Mouse (Mus musculus): ENCODE data around the gene Gkn1. TPM values are rescaled to one million over a fixed set of nuclear protein-coding genes. Genes with fewer than 3 reads are reported as not detected.

The Gkn1 gene
- polyA plus RNA-seq, 1 experiment from 2014 or later: not detected

DNA sequence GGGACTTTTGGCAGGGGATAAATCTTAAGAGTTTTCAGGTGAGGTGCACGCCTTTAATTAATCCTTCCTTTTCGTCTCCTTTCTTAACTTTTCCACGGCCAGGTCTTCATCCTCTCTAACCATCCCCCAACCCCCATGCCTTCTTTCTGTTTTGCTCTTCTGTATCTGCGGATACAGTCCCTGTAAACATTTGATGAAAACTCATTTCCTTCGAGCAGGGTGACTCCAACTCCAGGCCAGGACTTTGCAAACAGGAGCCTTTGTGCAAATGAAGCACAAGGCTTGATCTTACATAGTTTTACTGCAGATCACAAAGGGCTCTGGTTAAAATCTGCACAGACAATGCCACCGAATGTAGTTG, 14.8 kb downstream of the Gkn1 start:
- H3K4me3 ChIP-seq (ENCODE audit: low read depth, low read length): peak overlapping the region; percentile 72; the same call in 1 of the 2 replicates
- peak overlapping the region; percentile 77 for H3K4me2 ChIP-seq
- ATAC-seq (ENCODE audit: insufficient read depth) (no peak), DNase-seq (no peak)
- no peak for TF ChIP-seq CTCF (IDR thresholded peaks at IDR 0.05; ENCODE audit: low read depth)
- 19% methylated on average over 6 of the region's 6 CpGs for WGBS
- H3K9me3 ChIP-seq (ENCODE audit: low read depth, low read length): no peaks in the 10 kb centered on the region
- H3K9ac ChIP-seq: no peak overlapping the region
- no peaks in the 10 kb centered on the region for H3K36me3 ChIP-seq (ENCODE audit: insufficient read depth)
- H3K27me3 ChIP-seq (ENCODE audit: insufficient read depth, low read length): no peaks in the 10 kb centered on the region
- H3K27ac ChIP-seq (ENCODE audit: low read depth): no peak overlapping the region
- peaks cover 15% of the 10 kb centered on the region for H3K4me1 ChIP-seq (ENCODE audit: insufficient read depth)

DNA sequence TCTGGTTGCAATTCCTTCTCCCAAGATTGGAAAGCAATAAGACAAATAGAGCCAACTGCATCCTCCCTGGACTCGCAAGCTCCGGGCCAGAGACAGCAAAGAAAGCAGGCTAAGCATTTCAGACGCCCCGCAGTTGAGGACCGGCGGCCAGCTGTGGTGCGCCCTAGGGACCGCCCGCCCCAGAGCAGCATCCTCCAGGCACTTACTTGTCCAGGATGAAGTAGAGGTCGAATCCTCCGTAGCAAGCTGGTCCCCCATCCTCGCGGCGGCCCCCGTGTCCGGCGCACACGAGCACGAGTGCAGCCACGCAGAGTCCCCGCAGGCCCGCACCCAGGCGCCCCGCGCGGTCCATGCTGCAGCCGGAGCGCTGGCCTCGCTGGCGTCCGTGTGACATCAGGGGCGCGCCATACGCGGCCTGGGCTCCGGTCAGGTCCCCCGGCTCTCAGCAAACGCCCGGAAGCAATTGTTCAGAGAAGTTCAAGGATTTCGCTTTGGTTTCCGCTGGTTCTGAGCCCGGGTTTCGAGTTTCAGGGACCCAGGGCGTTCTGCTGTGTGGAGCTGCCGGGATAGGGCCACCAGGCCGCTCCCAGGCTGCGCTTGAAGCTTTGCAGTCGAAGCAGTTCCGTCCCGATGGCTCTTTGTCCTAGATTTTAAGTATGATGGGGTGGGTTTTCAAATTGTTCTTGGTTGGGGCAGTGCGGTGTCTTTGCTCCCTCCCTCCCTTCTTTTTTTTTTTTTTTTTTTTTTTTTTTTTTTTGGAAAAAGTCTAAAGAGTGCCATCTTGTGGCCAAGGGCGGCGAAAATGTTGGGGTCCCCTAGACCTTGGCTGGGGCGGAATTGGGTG, 15.4 kb downstream of the Gkn1 start, which contains the start of gene Antxr1:
TSS of gene Antxr1 (minus strand) at position 731 of the 844 bp plus-strand sequence.
- Histone ChIP-seq H3K4me1 (ENCODE audit: insufficient read depth) (peaks cover 18% of the 10 kb centered on the region), H3K36me3 (ENCODE audit: insufficient read depth) (no peaks in the 10 kb centered on the region), H3K27me3 (ENCODE audit: insufficient read depth, low read length) (no peaks in the 10 kb centered on the region), H3K27ac (ENCODE audit: low read depth) (peak within 1 kb of the TSS; percentile 95), H3K4me3 (ENCODE audit: low read depth, low read length) (peak within 1 kb of the TSS; percentile 72), H3K4me2 (peak within 1 kb of the TSS; percentile 77), H3K9ac (peak within 1 kb of the TSS; percentile 89), H3K9me3 (ENCODE audit: low read depth, low read length) (no peaks in the 10 kb centered on the region)
- under 1% methylated on average over 54 of the region's 54 CpGs for WGBS
- peak; percentile 83 for DNase-seq
- peak; percentile 63 for TF ChIP-seq CTCF (IDR thresholded peaks at IDR 0.05; ENCODE audit: low read depth)
- peak; percentile 72 for ATAC-seq (ENCODE audit: insufficient read depth)

DNA sequence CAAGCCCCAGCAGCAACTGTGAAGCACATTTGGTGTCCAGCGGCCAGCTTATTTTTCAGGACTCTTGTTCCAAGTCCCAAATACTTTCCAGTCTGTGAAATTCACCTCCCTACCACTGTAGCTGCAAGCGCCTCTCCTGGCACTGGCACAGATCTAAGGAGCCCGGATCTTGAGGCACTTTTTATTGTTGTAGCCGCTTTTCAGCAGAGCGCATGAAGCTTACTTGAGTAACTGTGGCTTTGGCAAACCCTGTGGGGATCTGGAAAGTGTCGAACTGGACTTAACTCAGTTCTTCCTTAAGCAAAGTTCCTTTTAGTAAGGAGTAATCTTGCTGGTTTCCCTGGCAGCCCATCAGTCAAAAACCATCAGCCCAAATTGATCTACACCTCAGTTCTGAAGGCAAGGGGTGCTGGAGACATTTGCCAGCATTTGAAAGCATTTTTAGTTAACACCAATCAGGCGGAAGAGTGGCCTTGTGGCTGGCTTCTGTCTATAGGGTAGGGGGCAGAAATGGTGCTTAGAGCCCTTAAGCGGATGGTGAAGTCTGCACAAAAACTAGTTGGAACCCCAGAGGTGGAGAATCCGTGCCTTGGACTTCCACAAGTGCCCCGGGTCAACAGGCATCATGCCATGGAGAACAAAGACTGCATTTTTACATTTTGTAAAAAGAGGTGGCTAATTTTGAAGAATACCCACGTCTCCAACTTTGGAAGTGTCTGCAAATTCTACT, 16.2 kb downstream of the Gkn1 start:
- Histone ChIP-seq H3K27me3 (ENCODE audit: insufficient read depth, low read length) (no peaks in the 10 kb centered on the region), H3K36me3 (ENCODE audit: insufficient read depth) (no peaks in the 10 kb centered on the region), H3K4me3 (ENCODE audit: low read depth, low read length) (peak overlapping the region; percentile 72), H3K27ac (ENCODE audit: low read depth) (peak overlapping the region; percentile 95), H3K9me3 (ENCODE audit: low read depth, low read length) (no peaks in the 10 kb centered on the region), H3K4me2 (peak overlapping the region; percentile 77), H3K4me1 (ENCODE audit: insufficient read depth) (peaks cover 18% of the 10 kb centered on the region), H3K9ac (peak overlapping the region; percentile 89)
- WGBS: 9% methylated on average over 11 of the region's 11 CpGs
- ATAC-seq (ENCODE audit: insufficient read depth) (peak; percentile 52), DNase-seq (peak; percentile 81)
- peak; percentile 30; the same call in 1 of the 2 replicates for TF ChIP-seq CTCF (IDR thresholded peaks at IDR 0.05; ENCODE audit: low read depth)

DNA sequence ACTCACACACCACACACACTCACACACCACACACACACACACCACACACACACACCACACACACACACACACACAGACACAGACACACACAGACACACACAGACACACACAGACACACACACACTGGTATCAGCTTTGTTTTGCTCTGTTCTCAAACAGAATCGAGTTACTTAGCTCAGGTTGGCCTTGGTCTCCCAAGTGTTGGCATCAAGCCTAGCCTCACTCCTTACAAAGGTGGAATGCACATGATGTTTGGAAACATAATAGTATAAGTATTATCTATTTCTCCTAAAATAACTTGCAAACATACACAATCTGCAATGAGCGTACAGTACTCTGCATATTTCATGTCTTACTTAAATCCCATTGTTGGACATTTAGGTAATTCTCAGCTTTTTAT, 18.4 kb downstream of the Gkn1 start:
- H3K9ac ChIP-seq: no peak overlapping the region
- peak; percentile 62 for DNase-seq
- no peak for TF ChIP-seq CTCF (IDR thresholded peaks at IDR 0.05; ENCODE audit: low read depth)
- peak overlapping the region; percentile 72 for H3K4me3 ChIP-seq (ENCODE audit: low read depth, low read length)
- WGBS: 25% methylated on average over 2 of the region's 2 CpGs
- no peak for ATAC-seq (ENCODE audit: insufficient read depth)
- H3K36me3 ChIP-seq (ENCODE audit: insufficient read depth): no peaks in the 10 kb centered on the region
- H3K4me1 ChIP-seq (ENCODE audit: insufficient read depth): peaks cover 21% of the 10 kb centered on the region
- no peaks in the 10 kb centered on the region for H3K27me3 ChIP-seq (ENCODE audit: insufficient read depth, low read length)
- H3K9me3 ChIP-seq (ENCODE audit: low read depth, low read length): no peaks in the 10 kb centered on the region
- H3K27ac ChIP-seq (ENCODE audit: low read depth): no peak overlapping the region
- peak overlapping the region; percentile 77 for H3K4me2 ChIP-seq

DNA sequence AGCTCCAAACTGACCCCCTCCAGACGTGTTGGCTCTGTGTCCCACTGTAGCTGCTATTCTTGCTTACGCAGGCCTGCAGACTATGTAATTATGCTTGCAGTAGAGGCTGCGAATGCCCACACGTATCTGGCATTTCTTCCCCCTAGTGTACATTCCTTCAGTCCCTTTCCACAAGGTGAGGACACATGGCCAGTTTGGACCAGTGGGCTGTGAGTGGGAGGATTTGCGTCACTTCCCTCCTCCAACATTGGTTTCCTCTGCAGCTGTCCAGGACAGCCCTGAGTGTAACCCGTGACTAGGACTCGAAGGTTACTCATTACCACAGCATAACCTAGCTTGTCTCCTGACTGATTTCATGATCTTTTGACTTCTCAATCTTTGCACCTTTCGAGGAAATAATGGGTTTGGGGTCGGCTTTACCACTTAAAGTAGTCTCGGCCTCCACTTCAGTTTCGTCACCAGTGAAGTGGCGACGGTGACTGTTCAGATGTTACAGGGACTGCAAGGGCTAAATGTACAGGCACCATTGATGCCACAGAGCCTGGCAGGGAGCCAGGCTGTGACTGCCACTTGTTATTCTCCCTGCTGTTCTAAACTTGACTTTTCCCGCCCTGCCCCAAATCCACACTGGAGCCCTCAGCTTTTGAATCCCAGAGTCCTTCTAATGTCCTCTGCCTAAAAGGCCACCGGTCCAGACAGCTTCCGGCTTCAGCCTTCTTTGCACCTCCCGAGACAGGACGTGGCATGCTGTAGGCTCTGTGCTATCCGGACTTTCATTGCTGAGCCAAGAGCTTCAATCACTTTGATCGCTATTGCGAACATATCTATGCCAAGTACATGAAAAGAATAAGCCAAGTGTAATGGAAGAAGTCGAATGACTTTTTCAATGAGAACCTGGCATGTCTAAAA, 22.2 kb downstream of the Gkn1 start:
- Histone ChIP-seq H3K4me2 (no peak overlapping the region), H3K36me3 (ENCODE audit: insufficient read depth) (0 out of 2 replicates have a peak, but pooled peaks cover 3% of the 10 kb centered on the region), H3K27me3 (ENCODE audit: insufficient read depth, low read length) (no peaks in the 10 kb centered on the region), H3K27ac (ENCODE audit: low read depth) (no peak overlapping the region), H3K4me3 (ENCODE audit: low read depth, low read length) (no peak overlapping the region), H3K9ac (no peak overlapping the region), H3K4me1 (ENCODE audit: insufficient read depth) (peaks cover 16% of the 10 kb centered on the region), H3K9me3 (ENCODE audit: low read depth, low read length) (no peaks in the 10 kb centered on the region)
- 68% methylated on average over 22 of the region's 22 CpGs for WGBS
- 0 out of 2 replicates have a peak, but pooled peaks have one; percentile 28 for ATAC-seq (ENCODE audit: insufficient read depth)
- no peak for TF ChIP-seq CTCF (IDR thresholded peaks at IDR 0.05; ENCODE audit: low read depth)
- peak; percentile 58 for DNase-seq

DNA sequence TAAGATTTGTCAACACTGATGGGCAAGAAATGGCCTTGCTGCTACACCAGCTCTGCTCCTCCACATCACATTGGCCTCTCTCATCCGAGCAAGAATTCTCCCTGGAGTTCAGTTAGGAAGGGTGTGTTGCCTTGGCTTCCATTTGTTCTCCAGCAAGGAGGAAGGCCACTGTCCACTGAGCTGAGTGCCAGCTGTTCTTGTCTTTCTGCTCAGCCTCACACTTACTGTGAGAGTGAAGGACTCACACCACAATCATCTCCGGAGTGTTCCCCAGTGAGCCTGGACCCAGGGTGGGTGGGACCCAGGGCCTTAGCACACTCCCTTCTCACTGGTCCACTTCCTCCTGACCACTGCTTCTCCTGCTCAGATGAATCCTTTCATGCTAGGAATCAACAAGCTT, 23.8 kb downstream of the Gkn1 start:
- no peak for TF ChIP-seq CTCF (IDR thresholded peaks at IDR 0.05; ENCODE audit: low read depth)
- no peak overlapping the region for H3K9ac ChIP-seq
- H3K4me2 ChIP-seq: no peak overlapping the region
- DNase-seq: no peak
- WGBS: 81% methylated on average over 2 of the region's 2 CpGs
- H3K4me1 ChIP-seq (ENCODE audit: insufficient read depth): peaks cover 12% of the 10 kb centered on the region
- no peak for ATAC-seq (ENCODE audit: insufficient read depth)
- H3K9me3 ChIP-seq (ENCODE audit: low read depth, low read length): no peaks in the 10 kb centered on the region
- 0 out of 2 replicates have a peak, but pooled peaks cover 3% of the 10 kb centered on the region for H3K36me3 ChIP-seq (ENCODE audit: insufficient read depth)
- no peak overlapping the region for H3K4me3 ChIP-seq (ENCODE audit: low read depth, low read length)
- no peak overlapping the region for H3K27ac ChIP-seq (ENCODE audit: low read depth)
- no peaks in the 10 kb centered on the region for H3K27me3 ChIP-seq (ENCODE audit: insufficient read depth, low read length)

All from lung, embryonic 14.5 days (tissue).